Mouse (Mus musculus): ENCODE data around the gene Ifi202b.
"Not testable (repeated sequence)": the region's sequence is repeated elsewhere in the genome, so short reads cannot be mapped to it uniquely, and the experiment has no call there.

The Ifi202b gene

GRCm38 (mm10) chr1:173982694-173983305, at the start of gene Ifi202b:
TSS of gene Ifi202b (minus strand) at chr1:173982744.
- not testable (repeated sequence) for DNase-seq (ENCODE audit: low spot score in 2 of 2)

- DNase-seq (ENCODE audit: low spot score in 2 of 2), result no peak
Observed at GRCm38 (mm10) chr1:174031698-174032097, 49.2 kb upstream of the Ifi202b start, which contains the start of gene Ifi205. TSS of gene Ifi205 (minus strand) at chr1:174031810.

- not testable (repeated sequence) for DNase-seq (ENCODE audit: low spot score in 2 of 2)
Observed at GRCm38 (mm10) chr1:174007050-174007449, 24.5 kb upstream of the Ifi202b start.

DNA sequence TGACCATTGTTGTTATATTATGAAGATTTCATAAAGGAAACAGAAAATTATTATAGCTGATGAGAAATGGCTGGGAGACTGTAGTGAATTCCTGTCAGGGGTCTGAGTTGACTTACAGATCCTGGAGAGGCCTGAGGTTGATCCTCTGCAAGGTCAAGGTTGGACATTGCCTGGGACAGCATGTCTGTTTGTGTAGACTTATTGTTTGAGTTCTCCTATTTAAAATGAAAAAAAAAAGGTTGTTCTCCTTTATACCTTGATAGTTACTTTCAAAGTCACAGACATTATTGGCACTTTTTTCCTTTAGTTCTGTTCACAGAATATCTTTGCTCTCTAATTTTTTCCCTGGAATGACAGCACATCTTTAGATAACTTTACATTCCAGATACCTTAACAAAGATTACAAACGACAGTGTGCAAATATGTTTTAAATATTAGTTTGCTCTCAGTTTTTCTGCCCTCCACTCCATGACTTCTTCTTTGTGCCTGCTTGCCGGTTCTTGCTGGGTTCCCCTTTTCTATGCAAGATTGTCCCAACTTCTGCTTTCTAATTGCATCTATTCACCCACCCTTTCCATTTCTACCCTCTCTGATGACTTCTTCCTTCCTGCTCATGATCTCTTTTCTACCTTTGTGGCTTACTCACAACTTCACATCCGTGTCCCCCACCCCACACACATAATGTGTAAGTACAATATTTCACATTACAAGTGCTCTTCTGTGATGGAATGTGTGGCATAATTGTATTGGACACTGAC, 22.0 kb upstream of the Ifi202b start:
- DNase-seq (ENCODE audit: low spot score in 2 of 2), result not testable (repeated sequence)

DNA sequence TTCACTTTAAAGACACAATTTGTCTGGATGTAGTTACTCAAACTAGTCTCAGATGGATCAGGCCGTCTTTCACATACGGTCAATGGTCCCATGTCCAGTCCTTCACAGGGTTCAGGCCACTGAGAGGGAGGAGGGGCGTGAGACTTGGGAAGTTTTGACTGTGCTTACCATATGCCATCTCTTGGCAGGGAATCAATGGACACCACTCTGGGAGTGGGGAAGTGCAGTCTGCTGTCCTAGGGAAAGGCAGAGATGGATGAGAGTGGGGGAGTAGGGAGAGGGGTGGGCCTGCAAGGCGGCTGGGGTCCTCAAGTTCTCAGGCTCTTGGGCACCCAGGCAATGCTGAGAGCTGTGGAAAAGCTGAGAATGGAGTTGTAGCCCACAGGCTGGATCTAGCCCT, 12.5 kb upstream of the Ifi202b start:
- DNase-seq (ENCODE audit: low spot score in 2 of 2), result no peak

GRCm38 (mm10) chr1:173981038-173981437, 1.5 kb downstream of the Ifi202b start:
- DNase-seq (ENCODE audit: low spot score in 2 of 2), result not testable (repeated sequence)

DNA sequence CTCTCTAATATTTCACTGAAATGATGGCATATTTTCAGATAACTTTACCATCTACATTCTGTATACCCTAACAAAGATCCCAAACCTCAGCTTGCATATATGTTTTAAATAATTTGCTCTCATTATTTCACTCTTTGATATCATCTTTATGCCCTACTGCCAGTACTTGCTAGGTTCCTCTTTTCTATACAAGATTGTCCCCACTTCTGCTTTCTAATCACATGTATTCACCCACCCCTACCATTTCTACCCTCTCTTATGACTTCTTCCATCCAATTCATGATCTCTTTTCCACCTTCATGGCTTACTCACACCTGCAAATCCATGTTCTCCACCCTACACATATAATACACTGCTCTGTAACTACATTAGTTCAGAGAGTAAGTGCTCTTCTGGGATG, 4.9 kb downstream of the Ifi202b start:
- no peak for DNase-seq (ENCODE audit: low spot score in 2 of 2)

- DNase-seq (ENCODE audit: low spot score in 2 of 2), result peak; percentile 14 to 49
Observed at GRCm38 (mm10) chr1:173973111-173973510, 9.4 kb downstream of the Ifi202b start.

GRCm38 (mm10) chr1:173961491-173961890, 21.1 kb downstream of the Ifi202b start:
- not testable (repeated sequence) for DNase-seq (ENCODE audit: low spot score in 2 of 2)

DNA sequence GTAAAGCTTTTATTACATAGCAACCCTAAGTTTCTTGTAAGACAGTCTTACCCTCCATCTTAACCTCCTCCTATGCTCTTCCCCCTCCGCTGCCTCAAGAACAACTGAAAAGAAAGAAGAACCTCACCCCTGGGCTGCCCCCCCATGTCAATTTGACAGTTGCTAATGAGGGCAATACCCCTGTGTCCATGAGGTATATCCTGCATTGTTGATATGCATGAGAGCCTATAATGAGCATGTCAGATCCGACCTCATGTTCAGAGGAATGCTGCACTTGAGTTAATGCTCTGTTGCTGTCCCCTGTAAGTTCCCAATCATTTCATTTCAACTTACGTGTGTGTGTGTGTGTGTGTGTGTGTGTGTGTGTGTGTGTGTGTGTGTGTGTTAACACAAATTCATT, 22.5 kb downstream of the Ifi202b start:
- not testable (repeated sequence) for DNase-seq (ENCODE audit: low spot score in 2 of 2)

GRCm38 (mm10) chr1:173955839-173956527, 26.6 kb downstream of the Ifi202b start:
- not testable (repeated sequence) for DNase-seq (ENCODE audit: low spot score in 2 of 2)

- DNase-seq (ENCODE audit: low spot score in 2 of 2), result no peak
Observed at GRCm38 (mm10) chr1:173955071-173955796, 27.3 kb downstream of the Ifi202b start.

- no peak for DNase-seq (ENCODE audit: low spot score in 2 of 2)
Observed at GRCm38 (mm10) chr1:173953563-173953962, 29.0 kb downstream of the Ifi202b start.

DNA sequence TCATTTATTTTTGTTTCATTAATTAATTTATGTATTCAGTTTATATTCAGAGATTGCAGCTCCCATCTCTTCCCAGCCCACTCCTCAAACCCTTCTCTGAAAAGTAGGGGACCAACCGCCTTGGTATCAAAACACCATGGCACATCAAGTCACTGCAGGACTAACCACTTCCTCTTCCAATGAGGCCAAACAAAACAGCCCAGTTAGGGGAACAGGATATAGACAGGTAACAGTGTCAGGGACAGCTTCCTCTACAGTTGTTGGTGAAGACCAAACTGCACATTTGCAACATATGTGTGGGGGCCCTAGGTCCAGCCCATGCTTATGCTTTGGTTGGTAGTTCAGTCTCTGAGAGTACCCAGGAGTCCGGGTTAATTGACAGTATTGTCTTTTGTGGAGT, 33.5 kb downstream of the Ifi202b start:
- DNase-seq (ENCODE audit: low spot score in 2 of 2), result not testable (repeated sequence)

DNA sequence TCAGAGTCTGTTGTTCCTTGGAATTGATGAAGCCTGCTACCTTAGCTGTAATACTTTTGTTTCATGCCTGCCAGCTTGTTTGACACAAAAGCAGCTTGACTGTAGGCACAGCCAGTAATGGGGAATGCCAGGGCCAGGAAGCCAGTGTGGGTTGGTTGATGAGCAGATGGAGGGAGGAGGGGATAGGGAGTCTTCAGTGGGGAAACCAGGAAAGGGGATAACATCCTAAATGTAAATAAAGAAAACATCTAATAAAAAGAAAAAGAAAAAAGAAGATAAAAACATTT, 39.8 kb downstream of the Ifi202b start:
- DNase-seq (ENCODE audit: low spot score in 2 of 2), result not testable (repeated sequence)

DNA sequence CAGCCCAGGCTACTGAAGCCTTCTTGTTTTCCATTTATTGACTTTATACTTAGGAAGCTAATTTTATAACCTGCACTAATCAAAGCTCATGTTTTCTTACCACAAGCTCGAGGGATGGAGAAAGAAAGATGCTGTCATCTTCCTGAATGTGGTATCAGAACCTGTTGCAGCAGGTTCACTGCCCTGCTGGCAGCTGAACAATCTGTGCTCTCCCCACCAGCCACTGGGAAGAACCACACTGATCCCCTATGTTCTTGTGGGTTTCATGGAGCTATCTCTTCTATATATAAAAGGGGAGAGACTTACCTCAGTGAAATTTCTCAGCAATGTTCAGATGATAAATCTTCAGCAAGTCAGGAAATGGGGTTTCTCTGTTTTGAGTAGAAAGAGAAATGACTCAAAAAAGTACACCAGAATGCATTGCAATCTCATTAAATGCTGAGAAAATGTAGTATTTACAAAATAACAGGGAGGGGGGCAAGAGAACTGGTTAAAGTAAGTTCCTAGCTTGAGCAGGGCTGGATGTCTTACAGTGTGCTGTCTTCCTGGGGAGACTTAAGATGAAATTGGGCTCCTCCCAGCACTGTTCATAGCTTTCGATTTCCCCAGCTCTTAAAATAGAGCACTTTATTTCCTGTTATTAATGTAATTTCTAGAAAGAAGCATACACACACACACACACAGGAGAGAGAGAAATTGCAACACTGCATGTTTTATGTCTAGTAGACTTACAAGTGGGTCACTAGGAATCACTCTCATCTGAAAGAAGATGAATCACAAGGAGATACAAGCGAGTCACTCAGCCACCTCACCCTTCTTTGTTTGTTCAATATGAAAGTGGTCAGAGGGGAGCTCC, 40.4 kb downstream of the Ifi202b start, which contains the start of the genes Mndal and Ifi203:
Gene Mndal, minus strand, starts transcription at position 568 of the 856 bp plus-strand sequence.
Gene Ifi203, minus strand, starts transcription at position 749 of the 856 bp plus-strand sequence.
- not testable (repeated sequence) for DNase-seq (ENCODE audit: low spot score in 2 of 2)

GRCm38 (mm10) chr1:173941522-173941921, 41.0 kb downstream of the Ifi202b start:
- DNase-seq (ENCODE audit: low spot score in 2 of 2), result not testable (repeated sequence)

GRCm38 (mm10) chr1:173919279-173919678, 63.3 kb downstream of the Ifi202b start:
- DNase-seq (ENCODE audit: low spot score in 2 of 2), result not testable (repeated sequence)

- DNase-seq (ENCODE audit: low spot score in 2 of 2), result no peak
Observed at GRCm38 (mm10) chr1:173914559-173914958, 68.0 kb downstream of the Ifi202b start.

GRCm38 (mm10) chr1:173913256-173913791, 69.2 kb downstream of the Ifi202b start:
- DNase-seq (ENCODE audit: low spot score in 2 of 2), result not testable (repeated sequence)
